Mouse (Mus musculus) neutrophil, adult 5-6 weeks (primary cell): ENCODE measurements around the gene Pgpep1. TPM values are rescaled to one million over a fixed set of nuclear protein-coding genes. Genes with fewer than 3 reads are reported as not detected.

Experiments used
- ATAC-seq: fragments of 151-379, 151-347 bp; 2 replicates; pipeline ENCODE4 v1.8.0; 2017; ENCODE audit warnings: mild to moderate bottlenecking, moderate TSS enrichment; ENCODE audit not compliant: insufficient number of reproducible peaks, poor library complexity, low FRiP score, severe bottlenecking; ENCODE audit errors: extremely low read depth
- total RNA-seq: library from RNA; stranded (forward); fragments of 200-1000 nt; gene quantifications from 2 replicates; pipeline ENCODE4 v1.2.3, GENCODE M21; 2017

The Pgpep1 gene
- total RNA-seq, 1 experiment from 2014 or later: 4.4 TPM

DNA sequence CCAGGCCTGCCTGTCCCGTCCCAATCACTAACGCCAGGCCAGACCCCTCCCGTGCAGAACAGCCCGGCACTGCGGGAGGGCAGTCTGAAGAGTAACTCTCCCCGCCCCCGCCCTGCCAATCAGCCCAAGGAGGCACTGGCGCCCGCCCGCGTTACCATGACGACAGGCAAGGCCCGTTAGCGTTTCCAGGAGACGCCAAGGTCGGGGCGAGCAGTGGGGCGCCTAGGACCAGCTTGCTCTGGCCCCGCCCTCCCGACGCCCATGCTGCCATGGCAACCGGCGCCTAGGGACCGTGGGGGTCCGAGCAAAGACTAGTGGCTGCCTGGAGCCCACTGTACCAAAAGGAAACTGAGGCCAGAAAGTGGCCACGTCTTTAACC is 58.9 kb downstream of the Pgpep1 start:
- ATAC-seq: peak; percentile 63

DNA sequence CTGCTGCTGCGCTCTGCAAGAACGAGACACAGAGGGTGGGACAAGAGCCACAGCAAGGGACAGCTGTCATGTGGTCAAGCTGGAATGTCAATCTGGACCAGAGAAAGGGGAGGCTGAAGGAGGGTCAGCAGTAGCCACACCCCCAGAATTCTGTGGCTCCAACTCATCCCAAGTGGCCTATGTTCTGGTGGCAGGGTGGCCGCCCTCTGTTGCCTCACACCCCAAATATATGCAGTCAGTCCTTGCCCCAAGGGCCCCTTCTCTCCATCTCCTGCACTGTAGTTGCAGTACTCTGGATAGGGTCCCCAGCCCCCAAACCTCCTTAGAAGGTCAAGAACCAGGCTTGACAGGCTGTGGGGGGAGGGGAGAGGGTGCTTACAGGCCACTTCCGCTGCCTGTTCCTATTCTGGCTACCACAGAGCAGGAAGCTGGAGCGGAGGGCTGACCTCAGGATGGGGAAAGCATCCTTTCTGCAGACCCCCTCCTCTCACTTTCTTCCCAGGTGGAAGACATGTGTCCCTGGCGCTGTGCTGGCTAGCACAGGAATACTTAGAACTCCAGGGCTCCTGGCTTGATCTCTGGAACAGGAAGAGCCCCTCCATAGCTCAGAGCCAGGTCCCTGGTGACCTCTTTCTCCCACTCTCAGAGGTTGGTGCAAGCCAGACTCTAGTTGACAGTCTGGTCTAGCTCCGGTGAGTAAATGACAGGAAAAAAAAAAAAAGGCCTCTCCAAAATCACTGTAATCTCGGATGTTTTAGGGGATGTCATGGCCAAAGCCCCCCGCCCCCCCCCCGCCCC is 59.5 kb downstream of the Pgpep1 start:
- no peak for ATAC-seq

GRCm38 (mm10) chr8:70599507-70600290 is 60.5 kb downstream of the Pgpep1 start:
- no peak for ATAC-seq

DNA sequence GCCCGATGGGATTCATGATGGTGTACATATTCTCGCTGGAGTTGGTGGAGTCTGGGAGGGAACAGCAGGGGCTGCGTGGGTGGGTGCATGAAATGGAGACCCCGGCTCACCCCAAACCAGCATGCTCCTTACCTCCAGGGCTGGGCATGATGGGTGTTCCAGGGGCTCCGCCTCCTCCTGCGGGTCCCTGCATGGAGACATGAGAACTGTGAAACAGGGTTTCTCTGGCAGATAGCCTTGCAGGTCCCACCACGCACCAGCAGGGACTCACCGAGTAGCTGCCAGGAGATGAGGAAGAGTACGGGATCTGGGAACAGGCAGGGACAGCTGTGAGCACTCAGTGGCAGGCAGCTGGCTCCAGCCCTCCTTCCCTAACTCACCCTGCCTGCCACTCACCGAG is 61.5 kb downstream of the Pgpep1 start:
- ATAC-seq: no peak

GRCm38 (mm10) chr8:70598283-70598682 is 61.9 kb downstream of the Pgpep1 start:
- no peak for ATAC-seq

DNA sequence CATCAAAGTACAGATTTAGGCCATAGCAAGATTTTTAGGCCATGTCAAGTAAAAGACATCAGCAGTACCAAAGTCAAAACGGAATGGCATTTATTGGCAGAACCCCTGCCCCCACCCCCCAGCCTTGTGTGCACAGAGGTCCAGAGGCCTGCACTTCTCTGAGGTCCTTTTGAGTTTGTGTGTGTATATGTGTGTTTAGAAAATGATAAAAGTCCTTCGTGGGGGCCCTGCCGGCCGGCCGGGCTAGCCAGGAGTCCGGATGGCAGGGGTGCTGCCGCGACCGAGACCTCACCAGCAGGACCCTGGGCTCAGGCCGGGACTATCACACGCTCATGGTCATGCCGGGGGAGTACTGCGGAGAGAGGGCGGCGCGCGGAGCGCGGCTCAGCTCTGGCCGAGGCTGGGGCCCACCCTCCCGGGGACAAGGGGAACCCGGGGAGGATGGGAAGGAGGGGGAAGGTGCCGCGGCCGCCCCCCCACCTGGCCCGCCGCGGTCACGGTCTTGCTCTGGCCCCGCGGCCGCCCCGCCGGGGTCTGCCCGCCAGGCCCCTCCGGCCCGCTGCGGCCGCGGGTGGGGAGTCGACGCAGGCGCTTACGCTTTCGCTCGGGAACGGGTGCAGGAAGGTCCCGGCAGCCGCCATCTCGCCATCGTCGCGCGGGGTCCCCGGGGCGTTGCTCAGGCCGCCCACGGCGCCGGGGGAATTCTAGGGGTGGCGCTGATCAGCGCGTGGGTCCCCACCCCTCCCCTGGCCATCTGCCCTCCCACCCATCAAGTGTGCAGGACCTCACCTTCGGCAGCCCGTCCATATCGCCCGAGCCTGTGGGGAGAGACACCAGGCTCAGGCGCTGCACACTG is 62.5 kb downstream of the Pgpep1 start:
- ATAC-seq: no peak

DNA sequence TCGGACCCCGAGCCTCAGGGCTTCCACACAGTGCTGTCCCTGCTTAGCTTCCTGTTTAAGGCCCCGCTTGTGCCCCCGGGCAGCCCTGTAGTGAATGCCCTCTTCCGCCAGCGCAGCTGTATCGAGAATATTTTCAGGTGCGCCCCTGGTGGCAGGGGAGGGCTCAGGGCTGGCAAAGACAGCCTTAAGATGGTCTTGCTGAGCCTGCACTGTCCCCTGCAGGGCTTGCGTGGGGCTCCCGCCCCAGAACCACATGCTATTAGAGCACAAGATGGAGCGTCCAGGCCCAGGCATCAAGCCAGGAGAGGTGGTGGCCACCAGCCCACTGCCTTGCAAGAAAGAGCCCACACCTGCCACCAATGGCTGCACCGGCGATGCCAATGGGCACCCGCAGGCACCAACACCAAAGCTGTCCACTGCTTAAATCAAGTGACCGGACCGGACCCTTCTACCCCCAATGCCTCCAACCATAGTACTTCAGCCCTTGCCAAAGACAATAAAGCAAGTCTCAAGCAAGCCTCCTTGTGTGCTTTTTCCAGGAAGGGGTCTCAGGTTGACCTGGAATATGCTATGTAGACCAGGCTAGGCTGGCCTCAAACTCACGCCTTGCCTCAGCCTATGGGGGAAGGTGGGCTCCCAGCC is 63.3 kb downstream of the Pgpep1 start:
- no peak for ATAC-seq

Other genes with a start within 250 kb of the Pgpep1 start
- 5.2 and 8.4 TPM in 2 replicates for gene Crtc1, start 220.8 kb downstream of the Pgpep1 start, total RNA-seq
- 5.0 and 5.8 TPM in 2 replicates for gene Klhl26, start 183.4 kb downstream of the Pgpep1 start, total RNA-seq
- not detected in 2 replicates for gene Tmem59l, start 173.0 kb downstream of the Pgpep1 start, total RNA-seq
- not detected in 2 replicates for gene Crlf1, start 167.2 kb downstream of the Pgpep1 start, total RNA-seq
- gene Rex1bd, start 153.6 kb downstream of the Pgpep1 start, total RNA-seq: 12.4 and 29.8 TPM in 2 replicates
- gene Uba52, start 149.6 kb downstream of the Pgpep1 start, total RNA-seq: 720 and 1,162 TPM in 2 replicates
- gene Fkbp8, start 132.7 kb downstream of the Pgpep1 start, total RNA-seq: 185 and 192 TPM in 2 replicates
- gene Kxd1, start 132.4 kb downstream of the Pgpep1 start, total RNA-seq: 47.4 and 51.6 TPM in 2 replicates
- 38.8 and 40.6 TPM in 2 replicates for gene Ell, start 120.9 kb downstream of the Pgpep1 start, total RNA-seq
- 51.3 and 51.4 TPM in 2 replicates for gene Isyna1, start 66.0 kb downstream of the Pgpep1 start, total RNA-seq
- 31.3 and 45.8 TPM in 2 replicates for gene Ssbp4, start 51.5 kb downstream of the Pgpep1 start, total RNA-seq
- gene Lrrc25, start 44.2 kb downstream of the Pgpep1 start, total RNA-seq: 54.1 and 63.7 TPM in 2 replicates
- gene Gdf15, start 27.9 kb downstream of the Pgpep1 start, total RNA-seq: not detected in 2 replicates
- gene Lsm4, start 12.9 kb upstream of the Pgpep1 start, total RNA-seq: 103 and 134 TPM in 2 replicates
- 316 and 319 TPM in 2 replicates for gene Jund, start 38.6 kb upstream of the Pgpep1 start, total RNA-seq
- 2.4 and 2.8 TPM in 2 replicates for gene Iqcn, start 43.1 kb upstream of the Pgpep1 start, total RNA-seq
- gene Gm3336, start 58.2 kb upstream of the Pgpep1 start, total RNA-seq: not detected in 2 replicates
- gene Pde4c, start 63.3 kb upstream of the Pgpep1 start, total RNA-seq: 2.2 and 2.4 TPM in 2 replicates
- 5.2 and 5.5 TPM in 2 replicates for gene Rab3a, start 94.3 kb upstream of the Pgpep1 start, total RNA-seq
- 4.5 and 4.8 TPM in 2 replicates for gene Mpv17l2, start 100.6 kb upstream of the Pgpep1 start, total RNA-seq
- gene Pik3r2, start 116.3 kb upstream of the Pgpep1 start, total RNA-seq: 19.9 and 20.3 TPM in 2 replicates
- gene Mast3, start 144.7 kb upstream of the Pgpep1 start, total RNA-seq: 30.7 and 40.2 TPM in 2 replicates
- 0.98 and 3.1 TPM in 2 replicates for gene Il12rb1, start 148.1 kb upstream of the Pgpep1 start, total RNA-seq
- gene Arrdc2, start 179.3 kb upstream of the Pgpep1 start, total RNA-seq: 20.7 and 24.9 TPM in 2 replicates
- gene Kcnn1, start 202.9 kb upstream of the Pgpep1 start, total RNA-seq: not detected in 2 replicates
- gene Ccdc124, start 213.5 kb upstream of the Pgpep1 start, total RNA-seq: 20.0 and 26.8 TPM in 2 replicates
- not detected in 2 replicates for gene Slc5a5, start 232.4 kb upstream of the Pgpep1 start, total RNA-seq
- gene Rpl18a, start 237.0 kb upstream of the Pgpep1 start, total RNA-seq: 1,826 and 2,087 TPM in 2 replicates
- gene Map1s, start 245.5 kb upstream of the Pgpep1 start, total RNA-seq: 11.9 and 13.5 TPM in 2 replicates